In genomic region chr3:121556304-121556703, GRCm38 (mm10) we compare ENCODE assay signal across 26 mouse cellular contexts. TPM values are rescaled to one million over a fixed set of nuclear protein-coding genes. Genes with fewer than 3 reads are reported as not detected.
DNase-seq lines count a peak whose midpoint lies in the region; ATAC-seq and TF ChIP-seq lines count a peak whose summit lies in the region.
"Had no signal": no experiment of that assay in that cellular context is flagged by ENCODE, and none has a peak within 500 bp of the region (broad histone marks: within the 10 kb centered on the region; RNA-seq: fewer than 3 reads in every experiment).

No protein-coding gene starts in this region.

- H3K4me2 ChIP-seq in intestine, embryonic 14.5 days (ENCODE audit: low read length): no peak overlapping the region
- H3K4me2 ChIP-seq in liver, embryonic 14.5 days (ENCODE audit: low read depth): no peak overlapping the region
- no peak overlapping the region for H3K4me2 ChIP-seq in stomach, embryonic 14.5 days (replicated peaks; ENCODE audit: low read depth, low read length)
- H3K4me2 ChIP-seq: forebrain, embryonic 15.5 days; heart, embryonic 11.5 days; limb, embryonic 13.5 days; lung, embryonic 14.5 days; neural tube, embryonic 13.5 days had no signal

- H3K36me3 ChIP-seq in intestine, embryonic 14.5 days (ENCODE audit: control insufficient read depth, insufficient read depth, low read length): no peaks in the 10 kb centered on the region
- H3K36me3 ChIP-seq in liver, embryonic 14.5 days (replicated peaks; ENCODE audit: control insufficient read depth, insufficient read depth, low read depth): no peaks in the 10 kb centered on the region
- H3K36me3 ChIP-seq in stomach, embryonic 14.5 days (ENCODE audit: control insufficient read depth, insufficient read depth, low read length): no peaks in the 10 kb centered on the region
- H3K36me3 ChIP-seq: forebrain, embryonic 15.5 days; hindbrain, embryonic 10.5 days; limb, embryonic 13.5 days; midbrain, embryonic 10.5 days; neural tube, embryonic 13.5 days had no signal

- H3K4me3 ChIP-seq in intestine, embryonic 14.5 days (ENCODE audit: low read depth, low read length): no peak overlapping the region
- no peak overlapping the region for H3K4me3 ChIP-seq in liver, embryonic 14.5 days (ENCODE audit: insufficient read depth in 1 of 2, low read depth in 2 of 2, low read length in 2 of 2)
- no peak overlapping the region for H3K4me3 ChIP-seq in stomach, embryonic 14.5 days (ENCODE audit: low read depth, low read length)
- H3K4me3 ChIP-seq: forebrain, embryonic 15.5 days; hindbrain, embryonic 10.5 days; limb, embryonic 13.5 days; midbrain, embryonic 10.5 days; myocyte; neural tube, embryonic 13.5 days had no signal

- TF ChIP-seq CTCF in liver, embryonic 14.5 days (IDR thresholded peaks at IDR 0.05; ENCODE audit: low read depth): no peak

- 58% methylated on average over 7 of the region's 7 CpGs for WGBS in intestine, embryonic 14.5 days
- WGBS in liver, embryonic 14.5 days (ENCODE audit: insufficient replicate concordance): 25% methylated on average over 7 of the region's 7 CpGs
- WGBS in stomach, embryonic 14.5 days: 65% methylated on average over 7 of the region's 7 CpGs

- 0 out of 2 replicates have a peak, but pooled peaks have one; percentile 28 for ATAC-seq in intestine, embryonic 14.5 days (replicated peaks; ENCODE audit: low FRiP score, low TSS enrichment, low read depth)
- ATAC-seq in liver, embryonic 14.5 days (ENCODE audit: insufficient read depth): peak; percentile 79
- 0 out of 2 replicates have a peak, but pooled peaks have one; percentile 29 for ATAC-seq in stomach, embryonic 14.5 days (ENCODE audit: insufficient number of reproducible peaks, insufficient read depth, low FRiP score, low read depth)
- ATAC-seq in erythroid progenitor cell, adult 5-6 weeks (replicated peaks; ENCODE audit: low FRiP score, poor library complexity, severe bottlenecking): no peak
- ATAC-seq: forebrain, embryonic 15.5 days; hindbrain, postnatal 0 days; midbrain, embryonic 16.5 days had no signal

- H3K27me3 ChIP-seq in intestine, embryonic 14.5 days (replicated peaks; ENCODE audit: control insufficient read depth, insufficient read depth, low read length): no peaks in the 10 kb centered on the region
- no peaks in the 10 kb centered on the region for H3K27me3 ChIP-seq in liver, embryonic 14.5 days (ENCODE audit: control insufficient read depth, insufficient read depth, low read length)
- no peaks in the 10 kb centered on the region for H3K27me3 ChIP-seq in stomach, embryonic 14.5 days (ENCODE audit: control insufficient read depth, insufficient read depth, low read length)
- H3K27me3 ChIP-seq: forebrain, embryonic 15.5 days; neural tube, embryonic 13.5 days had no signal

- H3K27ac ChIP-seq in intestine, embryonic 14.5 days (ENCODE audit: low read depth): no peak overlapping the region
- H3K27ac ChIP-seq in liver, embryonic 14.5 days: no peak overlapping the region
- no peak overlapping the region for H3K27ac ChIP-seq in stomach, embryonic 14.5 days (ENCODE audit: low read length)
- H3K27ac ChIP-seq: forebrain, embryonic 15.5 days; hindbrain, embryonic 10.5 days; hindbrain, postnatal 0 days; limb, embryonic 13.5 days; midbrain, embryonic 10.5 days; neural tube, embryonic 13.5 days had no signal

- H3K4me1 ChIP-seq in intestine, embryonic 14.5 days (replicated peaks; ENCODE audit: control insufficient read depth, insufficient read depth, low read length): no peaks in the 10 kb centered on the region; the same call in 1 of the 2 replicates
- H3K4me1 ChIP-seq in liver, embryonic 14.5 days (replicated peaks; ENCODE audit: control insufficient read depth in 2 of 2, insufficient read depth in 2 of 2, low read length in 1 of 2): peaks cover 0 to 11% of the 10 kb centered on the region in 2 experiments; a peak in 2 of 4 replicates
- H3K4me1 ChIP-seq in stomach, embryonic 14.5 days (ENCODE audit: control insufficient read depth, insufficient read depth, low read length): peaks cover 15% of the 10 kb centered on the region
- H3K4me1 ChIP-seq: forebrain, embryonic 15.5 days had no signal

- no peak overlapping the region for H3K9ac ChIP-seq in intestine, embryonic 14.5 days (ENCODE audit: low read length)
- no peak overlapping the region for H3K9ac ChIP-seq in liver, embryonic 14.5 days (replicated peaks)
- no peak overlapping the region for H3K9ac ChIP-seq in stomach, embryonic 14.5 days (replicated peaks; ENCODE audit: low read depth, low read length)
- H3K9ac ChIP-seq: forebrain, embryonic 15.5 days; limb, embryonic 13.5 days; lung, embryonic 14.5 days; neural tube, embryonic 13.5 days had no signal

- peak; percentile 13 for DNase-seq in c-Kit-positive CD71-positive TER-119-negative erythroid progenitor cells, embryonic 14.5 days (ENCODE audit: low read depth)
- DNase-seq in intestine, embryonic 14.5 days (ENCODE audit: low spot score): no peak
- DNase-seq in liver, embryonic 14.5 days (ENCODE audit: low read depth in 3 of 3, low spot score in 3 of 3): no peak
- DNase-seq in retina, postnatal 1 day: no peak
- DNase-seq in thymus, postnatal 14 days: no peak
- DNase-seq: adrenal gland, postnatal 10 days; cerebellum, adult 8-10 months; cerebellum, postnatal 36 days; heart, postnatal 10 days; kidney, adult 2 months; kidney, postnatal 36 days; lung, embryonic 14.5 days; lung, postnatal 4 days had no signal

- no peaks in the 10 kb centered on the region for H3K9me3 ChIP-seq in intestine, embryonic 14.5 days (ENCODE audit: control insufficient read depth, low read length)
- H3K9me3 ChIP-seq in liver, embryonic 14.5 days (ENCODE audit: control insufficient read depth, low read length): no peaks in the 10 kb centered on the region
- H3K9me3 ChIP-seq in stomach, embryonic 14.5 days (ENCODE audit: control insufficient read depth, low read depth, low read length): no peaks in the 10 kb centered on the region
- H3K9me3 ChIP-seq: forebrain, embryonic 15.5 days; hindbrain, embryonic 10.5 days; limb, embryonic 13.5 days; midbrain, embryonic 10.5 days; neural tube, embryonic 13.5 days had no signal

- TF ChIP-seq EP300 in liver, embryonic 14.5 days (IDR thresholded peaks at IDR 0.05; ENCODE audit: low read depth): no peak

RNA-seq across cellular contexts. Expression of gene Slc44a3, which starts 24.1 kb away (rescaled TPM):
- 29.6 and 34.4 TPM in 2 replicates for polyA plus RNA-seq in intestine, embryonic 14.5 days (2014; fragmentation: Nextera tagmentation; extraction: Ambion mirVana)
- 3.0 and 4.8 TPM in 2 replicates for polyA plus RNA-seq in liver, embryonic 14.5 days (2012; rRNA removed)
- polyA plus RNA-seq in liver, embryonic 14.5 days (2014; fragmentation: Nextera tagmentation; extraction: Ambion mirVana): 10.7 and 11.3 TPM in 2 replicates
- 29.9 and 30.8 TPM in 2 replicates for polyA plus RNA-seq in stomach, embryonic 14.5 days (2014; fragmentation: Nextera tagmentation; extraction: Ambion mirVana)
- total RNA-seq in erythroid progenitor cell, adult 5-6 weeks (2015; ENCODE audit: low replicate concordance): not detected in 2 replicates
- not detected in 2 replicates for total RNA-seq in erythroid progenitor cell, adult 5-6 weeks (2017; ENCODE audit: low replicate concordance)
- total RNA-seq: granulocyte monocyte progenitor cell, adult 5-6 weeks; left cerebral cortex, postnatal 14 days had no signal
